Mouse (Mus musculus) cortical plate, adult 2 months (tissue): ENCODE results near the gene Fam189b.

Experiments used
- CTCF ChIP-seq: fragments of 200-500 bp; IDR thresholded peaks from 2 replicates; pipeline ENCODE4 v1.5.1; 2011; ENCODE audit warnings: mild to moderate bottlenecking, control low read depth, low read length; ENCODE audit not compliant: insufficient read depth; ENCODE audit errors: extremely low read depth
- POLR2A ChIP-seq: fragments of 200-500 bp; IDR thresholded peaks from 2 replicates; pipeline ENCODE4 v1.6.1; 2011; ENCODE audit warnings: mild to moderate bottlenecking, low read length, control low read depth; ENCODE audit not compliant: insufficient read depth; ENCODE audit errors: extremely low read depth

- TF ChIP-seq POLR2A (no peak), CTCF (no peak)
Observed at GRCm38 (mm10) chr3:89179056-89179455, 3.9 kb upstream of the Fam189b start.
